Mouse (Mus musculus) olfactory bulb, adult 2 months (tissue): ENCODE measurements around the gene Parp8.

ENCODE experiments used
- CTCF ChIP-seq: fragments of 200-500 bp; IDR thresholded peaks from 2 replicates; pipeline ENCODE4 v1.5.1; 2012; ENCODE audit warnings: low read depth, mild to moderate bottlenecking, low read length, moderate library complexity; ENCODE audit not compliant: insufficient read depth
- POLR2A ChIP-seq: fragments of 200-500 bp; IDR thresholded peaks from 2 replicates; pipeline ENCODE4 v1.6.1; 2012; ENCODE audit warnings: mild to moderate bottlenecking, low read depth, low read length, moderate library complexity; ENCODE audit not compliant: insufficient read depth

DNA sequence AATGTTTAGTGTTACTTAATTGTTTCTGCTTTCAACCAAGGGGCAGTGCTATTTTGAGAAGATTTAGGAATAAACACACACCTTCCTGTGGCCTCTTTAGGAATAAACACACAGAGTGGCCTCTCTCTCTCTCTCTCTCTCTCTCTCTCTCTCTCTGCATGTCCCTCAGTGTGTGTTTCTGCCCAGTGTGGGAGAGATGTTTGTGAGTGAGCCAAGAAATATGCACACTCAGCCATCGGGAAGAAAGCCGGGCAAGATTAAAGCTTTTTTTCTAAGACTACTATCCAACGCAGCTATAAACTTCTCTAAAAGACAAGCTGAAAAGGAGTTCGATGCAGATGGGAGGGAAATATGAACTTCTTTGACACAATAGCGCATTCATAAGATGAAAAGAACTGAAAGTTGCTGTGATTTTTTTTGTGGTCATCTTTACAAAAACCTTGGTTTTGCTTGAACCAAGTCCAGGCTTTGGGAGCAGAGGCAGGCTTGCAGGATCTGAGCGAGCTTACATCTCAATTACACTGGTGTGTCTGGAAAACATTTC lies 107.9 kb downstream of the Parp8 start:
- TF ChIP-seq CTCF (no peak), POLR2A (no peak)
